Mouse (Mus musculus) liver, embryonic 16.5 days (tissue): ENCODE results near the gene Adamts2. TPM values are rescaled to one million over a fixed set of nuclear protein-coding genes. Genes with fewer than 3 reads are reported as not detected.

Experiments used
- ATAC-seq: fragments of 200-750 bp; cut with Nextera tagmentation; 2 replicates; pipeline ENCODE4 v1.8.0; 2017; ENCODE audit warnings: low read depth, mild to moderate bottlenecking, moderate number of reproducible peaks, moderate library complexity
- H3K27ac ChIP-seq: fragments of 300-500 bp; sonication (generic); 2 replicates; pipeline ENCODE4 v1.5.1; 2014; ENCODE audit warnings: mild to moderate bottlenecking, low read length
- H3K27me3 ChIP-seq: fragments of 300-500 bp; sonication (generic); 2 replicates; pipeline ENCODE4 v1.6.1; 2014; ENCODE audit warnings: low read depth, low read length, mixed read lengths; ENCODE audit not compliant: control insufficient read depth, insufficient read depth
- H3K36me3 ChIP-seq: fragments of 300-500 bp; sonication (generic); 2 replicates; pipeline ENCODE4 v1.6.1; 2014; ENCODE audit warnings: mild to moderate bottlenecking; ENCODE audit not compliant: control insufficient read depth, insufficient read depth
- H3K4me1 ChIP-seq: fragments of 300-500 bp; sonication (generic); 2 replicates; pipeline ENCODE4 v1.6.1; 2014; ENCODE audit warnings: low read depth, low read length, mixed read lengths; ENCODE audit not compliant: control insufficient read depth
- H3K4me2 ChIP-seq: fragments of 300-500 bp; sonication (generic); 2 replicates; pipeline ENCODE4 v1.6.1; 2014; ENCODE audit warnings: low read depth, low read length, mixed read lengths
- H3K4me3 ChIP-seq: fragments of 300-500 bp; sonication (generic); 2 replicates; pipeline ENCODE4 v1.5.1; 2014; ENCODE audit warnings: low read depth, mild to moderate bottlenecking, low read length
- H3K9ac ChIP-seq: fragments of 300-500 bp; sonication (generic); 2 replicates; pipeline ENCODE4 v1.6.1; 2014; ENCODE audit warnings: low read depth, low read length
- H3K9me3 ChIP-seq: fragments of 300-500 bp; sonication (generic); replicated peaks from 2 replicates; pipeline ENCODE4 v1.6.1; 2016; ENCODE audit warnings: low read length; ENCODE audit not compliant: control insufficient read depth
- WGBS: fragments of 180-500 bp; shearing (Covaris S2); extraction: QIAGEN DNeasy Blood & Tissue Kit; methylation state at CpG from one replicate; pipeline ENCODE4 v1.1.7; 2014; ENCODE audit not compliant: insufficient replicate concordance; 5-methylcytosine and 5-hydroxymethylcytosine counted together
- polyA plus RNA-seq: library from polyadenylated mRNA; unstranded; fragments of >200 nt; fragmentation: Nextera tagmentation; extraction: Ambion mirVana; gene quantifications from 2 replicates; pipeline ENCODE4 v1.2.1, GENCODE M21; 2015

The Adamts2 gene
- polyA plus RNA-seq, 1 experiment from 2014 or later: 1.6 TPM

- Histone ChIP-seq H3K27ac (no peak overlapping the region), H3K9me3 (no peaks in the 10 kb centered on the region), H3K36me3 (no peaks in the 10 kb centered on the region), H3K4me1 (no peaks in the 10 kb centered on the region), H3K4me2 (no peak overlapping the region), H3K27me3 (peaks cover 44% of the 10 kb centered on the region), H3K4me3 (no peak overlapping the region), H3K9ac (no peak overlapping the region)
- 26% methylated on average over 3 of the region's 3 CpGs for WGBS
- ATAC-seq: no peak
Observed at GRCm38 (mm10) chr11:50848520-50849137, 246.7 kb downstream of the Adamts2 start.

GRCm38 (mm10) chr11:50849310-50849709 is 247.4 kb downstream of the Adamts2 start:
- no peaks in the 10 kb centered on the region for H3K4me1 ChIP-seq
- no peak overlapping the region for H3K4me3 ChIP-seq
- no peak overlapping the region for H3K9ac ChIP-seq
- 2% methylated on average over 10 of the region's 10 CpGs for WGBS
- H3K27me3 ChIP-seq: peaks cover 44% of the 10 kb centered on the region
- no peaks in the 10 kb centered on the region for H3K9me3 ChIP-seq
- no peak overlapping the region for H3K27ac ChIP-seq
- no peak for ATAC-seq
- no peaks in the 10 kb centered on the region for H3K36me3 ChIP-seq
- H3K4me2 ChIP-seq: no peak overlapping the region

DNA sequence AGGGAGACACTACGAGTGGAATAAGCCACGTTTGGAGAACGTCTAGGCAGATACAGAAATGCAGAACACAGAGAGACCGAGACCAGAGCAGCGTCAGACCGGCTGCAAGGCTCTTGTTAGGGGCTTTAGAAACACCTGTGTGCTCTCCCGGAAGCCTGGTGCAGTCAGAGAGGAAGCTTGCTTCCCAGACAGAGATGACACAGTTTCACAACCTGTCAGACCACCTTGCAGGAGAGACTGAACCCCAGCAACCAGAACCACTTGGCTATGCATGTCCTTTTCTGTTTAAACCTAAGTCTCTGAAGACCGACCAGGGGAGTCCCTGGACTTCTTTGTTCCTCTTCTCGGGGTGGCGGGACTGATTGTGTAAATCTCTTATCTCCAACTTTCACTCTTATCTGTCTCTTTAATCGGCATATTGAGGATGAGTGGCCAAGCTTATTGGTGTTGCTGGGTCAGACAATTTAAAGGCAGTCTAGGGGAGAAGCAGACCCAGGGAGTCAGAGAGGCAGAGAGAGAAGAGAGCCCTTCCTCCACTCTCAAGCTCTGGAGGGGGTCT is 248.4 kb downstream of the Adamts2 start, which contains the start of gene Grm6:
Gene Grm6, plus strand, starts transcription at position 509 of the 559 bp plus-strand sequence.
- Histone ChIP-seq H3K27me3 (peaks cover 44% of the 10 kb centered on the region), H3K36me3 (no peaks in the 10 kb centered on the region), H3K27ac (no peak within 1 kb of the TSS), H3K4me2 (peak within 1 kb of the TSS; percentile 26), H3K9ac (no peak within 1 kb of the TSS), H3K9me3 (no peaks in the 10 kb centered on the region), H3K4me1 (no peaks in the 10 kb centered on the region), H3K4me3 (peak within 1 kb of the TSS; percentile 18; the same call in 1 of the 2 replicates)
- ATAC-seq: no peak
- under 1% methylated on average over 11 of the region's 11 CpGs for WGBS

GRCm38 (mm10) chr11:50850989-50851601 is 249.2 kb downstream of the Adamts2 start:
- H3K4me1 ChIP-seq: no peaks in the 10 kb centered on the region
- H3K36me3 ChIP-seq: no peaks in the 10 kb centered on the region
- no peaks in the 10 kb centered on the region for H3K9me3 ChIP-seq
- peak overlapping the region; percentile 26 for H3K4me2 ChIP-seq
- peak overlapping the region; percentile 18; the same call in 1 of the 2 replicates for H3K4me3 ChIP-seq
- ATAC-seq: no peak
- H3K27me3 ChIP-seq: peaks cover 44% of the 10 kb centered on the region
- no peak overlapping the region for H3K27ac ChIP-seq
- under 1% methylated on average over 68 of the region's 72 CpGs for WGBS
- no peak overlapping the region for H3K9ac ChIP-seq

Other genes with a start within 250 kb of the Adamts2 start
- not detected in 2 replicates for gene Cby3, start 247.6 kb upstream of the Adamts2 start, polyA plus RNA-seq
- 93.6 and 95.8 TPM in 2 replicates for gene Hnrnph1, start 225.1 kb upstream of the Adamts2 start, polyA plus RNA-seq
- 6.0 and 8.4 TPM in 2 replicates for gene Rufy1, start 171.0 kb upstream of the Adamts2 start, polyA plus RNA-seq
- 0.76 and 0.84 TPM in 2 replicates for gene Zfp354c, start 225.6 kb downstream of the Adamts2 start, polyA plus RNA-seq
- 0.08 TPM in 2 replicates for gene Zfp879, start 239.5 kb downstream of the Adamts2 start, polyA plus RNA-seq
- gene Grm6, start 248.6 kb downstream of the Adamts2 start, polyA plus RNA-seq: 0.02 TPM in 1 of 2 replicates, not detected in the other